Mouse (Mus musculus): ENCODE data around the gene Tmem132c.

Gene Tmem132c

DNA sequence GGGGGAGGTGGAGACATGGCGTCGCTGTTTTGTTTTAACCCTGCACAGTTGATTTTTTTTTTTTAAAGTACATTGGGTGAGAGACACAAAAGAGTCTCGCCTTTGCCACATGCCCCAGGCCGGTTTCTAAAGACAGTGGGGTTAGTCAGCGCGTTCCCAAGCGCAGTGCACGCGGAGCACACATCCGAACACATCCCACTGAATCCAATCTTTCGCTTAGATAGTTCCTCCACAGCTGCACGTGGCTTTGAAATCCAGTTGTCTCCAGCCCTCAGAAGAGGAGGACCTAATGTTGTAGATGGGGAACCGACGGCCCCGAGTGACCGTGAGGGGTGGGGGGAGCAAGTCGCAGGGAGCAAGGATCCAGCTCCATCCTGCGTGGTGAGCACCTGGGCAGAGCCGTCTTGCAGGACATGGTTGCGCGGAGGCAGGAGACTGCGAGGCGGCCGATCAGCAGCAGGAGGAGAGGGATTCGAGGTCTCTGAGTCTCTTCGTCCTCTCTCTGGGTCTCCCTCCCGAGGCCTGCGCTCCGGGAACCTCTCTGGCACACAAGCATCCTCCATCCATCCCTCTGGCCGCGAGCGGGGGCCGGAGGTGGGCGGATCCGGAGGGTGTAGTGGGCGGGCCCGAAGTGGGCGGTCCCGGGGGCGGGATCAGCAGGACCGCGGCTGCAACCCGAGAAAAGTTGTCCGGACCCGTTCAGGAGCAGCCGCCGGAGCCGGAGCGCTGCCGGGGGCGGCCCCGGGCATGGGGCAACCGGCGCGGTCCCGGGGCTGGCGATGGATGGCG is at the start of gene Tmem132c:
Tmem132c (plus strand) TSS at position 673 of the 789 bp plus-strand sequence.
- peak; percentile 28 to 42 for DNase-seq (ENCODE audit: low spot score in 2 of 2)

GRCm38 (mm10) chr5:127191881-127192280 is 49.7 kb upstream of the Tmem132c start:
- DNase-seq (ENCODE audit: low spot score in 2 of 2) = no peak

DNA sequence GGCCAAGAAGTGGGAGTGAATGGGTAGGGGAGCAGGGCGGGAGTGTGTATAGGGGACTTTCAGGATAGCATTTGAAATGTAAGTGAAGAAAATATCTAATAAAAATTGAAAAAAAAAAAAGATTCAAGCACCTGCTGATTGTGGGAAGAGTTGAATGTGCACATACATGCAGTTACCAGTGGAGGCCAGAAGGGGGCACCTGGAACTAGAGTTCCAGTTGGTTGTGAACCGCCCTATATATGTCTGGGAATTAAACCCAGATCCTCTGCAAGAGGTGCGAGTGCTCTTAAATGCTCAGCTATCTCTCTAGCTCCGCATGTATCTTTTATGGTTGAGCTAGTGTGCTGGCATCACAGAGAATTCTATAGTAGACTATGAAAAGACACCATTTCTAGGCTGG is 42.8 kb upstream of the Tmem132c start:
- DNase-seq (ENCODE audit: low spot score in 2 of 2) = no peak

- no peak for DNase-seq (ENCODE audit: low spot score in 2 of 2)
These were observed 36.7 kb upstream of the Tmem132c start for GRCm38 (mm10) chr5:127204881-127205280.

DNA sequence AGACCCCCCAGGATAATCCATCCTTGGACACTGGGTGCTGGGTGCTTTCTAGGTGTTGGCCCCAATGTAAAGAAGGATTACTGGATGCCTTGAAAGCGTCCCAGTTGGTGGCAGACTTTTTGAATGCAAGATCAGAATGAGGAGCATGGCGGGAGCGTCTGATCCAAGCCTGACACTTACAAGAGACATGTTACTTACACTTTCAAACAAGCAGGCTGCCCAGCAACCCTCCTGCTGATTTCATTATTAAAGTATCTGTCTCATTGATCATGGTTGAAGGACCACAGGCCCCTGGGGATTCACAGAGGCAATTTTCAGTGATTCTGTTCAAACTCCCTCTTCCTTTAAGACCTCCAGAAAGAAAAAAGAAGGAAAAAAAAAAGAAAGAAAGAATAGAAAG is 25.2 kb upstream of the Tmem132c start:
- no peak for DNase-seq (ENCODE audit: low spot score in 2 of 2)

- no peak for DNase-seq (ENCODE audit: low spot score in 2 of 2)
These were observed 23.9 kb upstream of the Tmem132c start for GRCm38 (mm10) chr5:127217725-127218124.

DNA sequence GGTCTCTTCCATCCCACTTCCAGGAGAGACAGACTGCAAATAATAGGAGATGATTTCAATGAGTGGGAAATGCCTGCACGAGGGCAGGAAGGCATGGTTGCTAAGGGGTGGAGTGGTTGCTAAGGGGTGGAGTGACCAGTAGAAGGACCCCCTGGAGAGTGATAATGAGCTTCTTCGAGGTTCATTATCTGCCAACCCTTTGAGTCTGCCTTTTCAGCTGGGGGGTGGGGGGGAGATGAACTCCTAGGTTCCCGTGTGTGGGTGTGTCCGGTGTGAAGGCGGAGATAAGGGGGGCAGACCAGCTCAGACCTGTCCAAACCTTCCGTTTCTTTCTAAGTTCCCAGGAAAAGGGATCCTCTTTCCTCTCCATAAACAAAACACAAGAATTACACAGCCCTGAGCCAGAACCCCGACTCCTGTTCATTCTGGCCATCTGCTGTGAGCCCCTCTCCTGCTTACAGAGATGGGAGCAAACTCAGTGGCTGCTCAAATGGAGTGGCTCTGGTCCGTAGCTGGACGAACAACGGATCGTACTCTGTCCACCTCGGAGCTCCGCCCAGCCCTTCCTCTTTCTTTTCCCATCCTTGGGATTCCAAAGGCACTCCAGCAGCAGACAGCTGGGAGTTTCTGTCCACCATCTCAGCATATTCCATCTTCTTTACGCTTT is 13.5 kb upstream of the Tmem132c start:
- DNase-seq (ENCODE audit: low spot score in 2 of 2) = no peak

DNA sequence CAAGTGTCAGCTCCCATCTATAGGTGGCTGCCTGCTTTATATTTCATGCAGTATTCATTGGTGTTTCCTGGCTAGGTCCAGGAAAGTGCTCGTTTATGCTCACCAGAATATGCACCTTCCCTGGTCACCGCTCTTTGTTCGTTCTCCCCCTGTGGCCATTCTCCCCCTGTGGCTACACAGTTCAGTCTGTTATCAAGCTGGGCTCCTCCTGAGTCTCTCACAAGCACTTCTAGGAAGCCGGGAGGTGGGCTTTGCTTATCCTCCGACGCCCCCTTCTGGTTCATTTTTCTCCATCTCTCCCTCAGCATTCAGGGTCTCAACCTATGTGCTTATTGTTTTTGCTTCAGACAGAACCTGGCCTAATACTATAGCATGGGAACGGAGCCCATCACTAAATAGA is 6.9 kb upstream of the Tmem132c start:
- DNase-seq (ENCODE audit: low spot score in 2 of 2) = peak in 1 of 2 experiments; percentile 14

- DNase-seq (ENCODE audit: low spot score in 2 of 2) = peak; percentile 24 to 68
These were observed 6.4 kb upstream of the Tmem132c start for GRCm38 (mm10) chr5:127235203-127235602.

GRCm38 (mm10) chr5:127239706-127240105 is 1.9 kb upstream of the Tmem132c start:
- no peak for DNase-seq (ENCODE audit: low spot score in 2 of 2)

DNA sequence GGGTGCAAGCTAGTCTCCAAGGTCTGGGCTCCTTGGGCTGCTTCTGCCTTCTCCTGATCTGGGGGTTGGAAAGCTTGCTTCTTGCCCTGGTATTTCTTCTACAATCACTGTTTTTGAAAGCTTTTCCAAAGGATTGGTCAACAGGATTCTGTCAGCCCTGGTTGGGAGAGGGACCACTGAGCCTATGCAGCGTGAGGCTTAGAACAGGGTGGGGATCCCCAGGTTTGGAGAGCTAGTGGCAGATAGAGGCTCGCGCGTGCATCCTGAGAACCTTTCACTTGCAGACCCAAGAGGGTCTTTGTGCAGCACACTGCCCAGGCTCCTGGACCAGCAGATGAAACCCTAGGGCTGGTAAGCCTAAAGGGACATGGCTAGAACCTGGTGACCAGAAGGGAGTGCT is 962 bp upstream of the Tmem132c start:
- DNase-seq (ENCODE audit: low spot score in 2 of 2) = no peak

GRCm38 (mm10) chr5:127241925-127242762 is 536 bp downstream of the Tmem132c start:
- no peak for DNase-seq (ENCODE audit: low spot score in 2 of 2)

GRCm38 (mm10) chr5:127242763-127243160 is 1.2 kb downstream of the Tmem132c start:
- no peak for DNase-seq (ENCODE audit: low spot score in 2 of 2)

GRCm38 (mm10) chr5:127243209-127243608 is 1.6 kb downstream of the Tmem132c start:
- no peak for DNase-seq (ENCODE audit: low spot score in 2 of 2)

DNA sequence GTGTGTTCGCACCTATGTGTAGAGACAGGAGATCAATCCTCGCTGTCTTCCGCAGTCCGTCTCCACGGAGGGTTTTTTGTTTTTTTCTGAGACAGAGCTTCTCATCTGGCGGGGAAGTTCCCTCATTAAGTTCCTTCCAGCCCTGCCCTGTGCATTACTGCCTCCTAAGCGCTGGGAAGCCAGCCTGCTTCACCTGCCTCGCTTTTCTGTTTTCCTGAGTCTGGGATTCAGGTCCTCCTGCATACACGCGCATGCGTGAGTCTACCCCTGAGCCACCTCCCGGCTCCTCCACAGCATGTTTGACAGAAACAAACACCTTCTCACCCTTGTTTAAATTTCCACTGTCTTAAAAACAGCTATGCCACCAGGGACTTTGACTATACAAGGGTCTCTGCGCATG is 2.0 kb downstream of the Tmem132c start:
- DNase-seq (ENCODE audit: low spot score in 2 of 2) = no peak

GRCm38 (mm10) chr5:127253263-127253662 is 11.7 kb downstream of the Tmem132c start:
- no peak for DNase-seq (ENCODE audit: low spot score in 2 of 2)

DNA sequence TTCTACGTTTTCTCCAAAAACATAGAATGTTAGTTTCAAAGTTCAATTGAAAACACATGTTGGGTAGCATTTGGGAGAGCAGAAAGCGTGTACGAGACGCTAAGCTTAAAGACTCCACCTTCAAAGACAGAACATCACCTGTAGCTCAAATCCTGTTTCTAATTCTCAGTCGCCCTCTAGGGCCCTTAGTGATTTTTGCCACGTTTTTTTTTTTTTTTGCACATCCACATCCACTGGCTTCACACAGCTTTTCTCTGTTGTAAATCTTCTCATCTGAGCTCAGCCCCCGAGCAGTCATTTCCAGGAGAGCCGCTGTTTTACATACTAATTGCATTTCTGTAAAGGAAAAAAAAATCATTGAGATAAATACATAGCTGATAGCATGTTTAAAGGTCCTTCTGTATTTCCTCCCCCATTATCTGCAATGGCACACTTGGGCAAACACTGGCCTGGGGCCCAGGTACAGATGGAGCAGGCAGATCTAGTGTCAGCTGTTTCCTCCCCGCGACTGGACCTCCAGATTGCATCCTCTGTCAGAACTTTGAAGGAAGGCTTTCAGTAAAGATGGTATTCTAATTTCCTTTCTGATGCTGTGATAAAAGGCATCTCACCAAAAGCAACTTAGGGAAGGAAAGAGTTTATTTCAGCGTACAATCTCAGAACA is 15.5 kb downstream of the Tmem132c start:
- no peak for DNase-seq (ENCODE audit: low spot score in 2 of 2)

GRCm38 (mm10) chr5:127262136-127262535 is 20.5 kb downstream of the Tmem132c start:
- DNase-seq (ENCODE audit: low spot score in 2 of 2) = no peak

- DNase-seq (ENCODE audit: low spot score in 2 of 2) = no peak
These were observed 29.5 kb downstream of the Tmem132c start for GRCm38 (mm10) chr5:127271145-127271544.

DNA sequence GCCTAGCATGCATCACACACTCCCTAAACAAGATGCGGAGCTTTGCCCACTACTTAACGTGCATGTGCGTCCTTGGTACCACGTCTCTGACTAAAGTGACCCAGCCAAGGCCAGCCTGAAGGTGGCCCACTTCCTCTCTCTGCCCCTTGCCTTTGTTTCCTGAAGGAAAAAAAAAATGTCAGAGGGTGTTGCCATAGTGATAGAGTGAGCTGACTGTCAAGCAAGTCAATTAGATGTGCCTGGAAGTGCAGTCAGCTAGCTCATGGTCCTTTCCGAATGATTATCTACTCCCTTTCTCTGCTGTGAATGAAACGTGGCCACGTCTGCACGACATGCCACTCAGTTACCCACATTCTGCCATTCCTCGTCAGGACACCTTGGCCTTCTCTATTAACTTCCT is 37.9 kb downstream of the Tmem132c start:
- DNase-seq (ENCODE audit: low spot score in 2 of 2) = no peak

DNA sequence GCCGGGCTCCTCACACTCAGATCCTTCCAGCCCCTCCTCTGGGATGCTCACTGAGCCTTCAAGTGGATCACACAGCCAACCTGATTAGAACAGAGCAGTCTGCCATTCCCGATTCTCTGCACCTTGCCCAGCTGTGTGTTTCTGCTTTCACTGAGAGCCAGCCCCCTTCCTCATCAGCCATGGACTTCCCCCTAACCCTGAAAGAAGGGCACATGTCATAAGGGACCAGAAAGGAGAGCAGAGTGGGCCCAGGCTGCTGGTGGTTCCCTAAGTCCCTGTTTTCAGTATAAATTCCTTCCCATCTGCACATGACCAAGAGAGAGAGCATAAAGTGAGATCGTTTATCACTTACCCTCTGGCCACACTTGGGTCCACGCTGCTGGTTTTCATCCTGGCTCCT is 39.6 kb downstream of the Tmem132c start:
- no peak for DNase-seq (ENCODE audit: low spot score in 2 of 2)

All from frontal cortex, postnatal 14 days (tissue).